Mouse (Mus musculus): ENCODE data around the gene Cd7. TPM values are rescaled to one million over a fixed set of nuclear protein-coding genes. Genes with fewer than 3 reads are reported as not detected.

Gene Cd7
- not detected in 2 replicates for polyA plus RNA-seq (2014; fragmentation: Nextera tagmentation; extraction: Ambion mirVana)

DNA sequence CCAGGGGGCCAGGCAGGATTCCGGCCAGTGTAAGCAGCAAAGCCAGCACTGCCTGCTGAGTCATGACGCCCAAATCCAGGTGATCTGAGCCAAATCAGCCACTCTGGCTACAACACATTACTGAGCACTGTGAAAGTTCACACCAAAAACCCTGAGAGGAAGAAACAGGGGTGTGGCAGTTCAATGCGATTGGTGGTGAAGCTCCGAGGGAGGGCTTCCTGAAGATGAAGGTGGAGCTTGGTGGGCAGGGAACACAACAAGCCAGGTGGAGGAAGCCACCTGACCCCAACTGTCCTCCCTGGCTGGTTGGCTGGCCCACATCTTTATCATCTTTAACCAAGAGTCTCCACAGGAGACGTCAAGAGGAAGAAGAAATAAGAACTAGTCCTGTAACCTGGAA is at the start of gene Cd7:
Gene Cd7 (minus strand): TSS at position 117 of the 400 bp plus-strand sequence.
- no peak within 1 kb of the TSS for H3K9ac ChIP-seq (ENCODE audit: low read depth, low read length)
- H3K36me3 ChIP-seq (ENCODE audit: control insufficient read depth, insufficient read depth, low read length): no peaks in the 10 kb centered on the region
- no peaks in the 10 kb centered on the region for H3K9me3 ChIP-seq (ENCODE audit: control insufficient read depth, low read length)
- H3K27me3 ChIP-seq (ENCODE audit: control insufficient read depth, insufficient read depth, low read length): 0 out of 2 replicates have a peak, but pooled peaks cover 4% of the 10 kb centered on the region
- no peak within 1 kb of the TSS for H3K27ac ChIP-seq (ENCODE audit: low read depth, low read length)
- no peak within 1 kb of the TSS for H3K4me3 ChIP-seq (ENCODE audit: low read length)
- WGBS: 70% methylated on average over 5 of the region's 5 CpGs
- no peaks in the 10 kb centered on the region for H3K4me1 ChIP-seq (ENCODE audit: control insufficient read depth, insufficient read depth, low read length)
- no peak for ATAC-seq (ENCODE audit: low FRiP score, low TSS enrichment)
- no peak within 1 kb of the TSS for H3K4me2 ChIP-seq (replicated peaks; ENCODE audit: low read depth, low read length)

- WGBS: 75% methylated on average over 6 of the region's 6 CpGs
Measured at GRCm38 (mm10) chr11:121088997-121089396, 49.8 kb upstream of the Cd7 start.

DNA sequence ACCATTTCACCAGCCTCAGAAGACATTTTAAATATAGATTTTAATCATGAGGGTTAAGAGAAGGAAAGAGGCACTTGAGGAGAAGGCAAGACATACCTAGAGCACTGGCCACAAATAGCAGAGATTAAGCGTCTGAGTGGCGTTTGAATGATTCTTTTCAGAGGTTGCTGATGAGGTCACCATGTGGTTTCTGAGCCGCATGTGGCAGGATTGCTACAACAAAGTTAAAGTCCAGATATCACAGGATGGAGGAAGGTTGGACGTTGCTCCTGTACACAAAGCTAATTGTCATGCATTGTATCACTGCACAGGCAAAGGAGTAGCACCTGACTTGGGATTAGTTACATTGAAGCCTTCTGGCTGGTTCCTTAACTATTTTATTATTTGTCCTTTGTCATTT is 47.1 kb upstream of the Cd7 start:
- WGBS: 79% methylated on average over 4 of the region's 4 CpGs
- no peaks in the 10 kb centered on the region for H3K36me3 ChIP-seq (ENCODE audit: control insufficient read depth, insufficient read depth, low read length)
- ATAC-seq (ENCODE audit: low FRiP score, low TSS enrichment): no peak
- H3K4me2 ChIP-seq (replicated peaks; ENCODE audit: low read depth, low read length): no peak overlapping the region
- H3K4me1 ChIP-seq (ENCODE audit: control insufficient read depth, insufficient read depth, low read length): no peaks in the 10 kb centered on the region
- no peak overlapping the region for H3K27ac ChIP-seq (ENCODE audit: low read depth, low read length)
- no peak overlapping the region for H3K9ac ChIP-seq (ENCODE audit: low read depth, low read length)
- no peaks in the 10 kb centered on the region for H3K9me3 ChIP-seq (ENCODE audit: control insufficient read depth, low read length)
- H3K27me3 ChIP-seq (ENCODE audit: control insufficient read depth, insufficient read depth, low read length): no peaks in the 10 kb centered on the region
- no peak overlapping the region for H3K4me3 ChIP-seq (ENCODE audit: low read length)

More at GRCm38 (mm10) chr11:121088997-121089396, 49.8 kb upstream of the Cd7 start:
- Histone ChIP-seq H3K9me3 (ENCODE audit: control insufficient read depth, low read length) (no peaks in the 10 kb centered on the region; the same call in 1 of the 2 replicates), H3K9ac (ENCODE audit: low read depth, low read length) (no peak overlapping the region), H3K27me3 (ENCODE audit: control insufficient read depth, insufficient read depth, low read length) (no peaks in the 10 kb centered on the region), H3K36me3 (ENCODE audit: control insufficient read depth, insufficient read depth, low read length) (no peaks in the 10 kb centered on the region), H3K4me2 (replicated peaks; ENCODE audit: low read depth, low read length) (no peak overlapping the region), H3K27ac (ENCODE audit: low read depth, low read length) (no peak overlapping the region), H3K4me1 (ENCODE audit: control insufficient read depth, insufficient read depth, low read length) (no peaks in the 10 kb centered on the region), H3K4me3 (ENCODE audit: low read length) (no peak overlapping the region)
- no peak for ATAC-seq (ENCODE audit: low FRiP score, low TSS enrichment)

GRCm38 (mm10) chr11:121085181-121085580 is 46.0 kb upstream of the Cd7 start:
- Histone ChIP-seq H3K4me2 (replicated peaks; ENCODE audit: low read depth, low read length) (no peak overlapping the region), H3K9ac (ENCODE audit: low read depth, low read length) (no peak overlapping the region), H3K4me1 (ENCODE audit: control insufficient read depth, insufficient read depth, low read length) (no peaks in the 10 kb centered on the region), H3K4me3 (ENCODE audit: low read length) (no peak overlapping the region), H3K36me3 (ENCODE audit: control insufficient read depth, insufficient read depth, low read length) (no peaks in the 10 kb centered on the region), H3K27me3 (ENCODE audit: control insufficient read depth, insufficient read depth, low read length) (no peaks in the 10 kb centered on the region), H3K9me3 (ENCODE audit: control insufficient read depth, low read length) (no peaks in the 10 kb centered on the region), H3K27ac (ENCODE audit: low read depth, low read length) (no peak overlapping the region)
- no peak for ATAC-seq (ENCODE audit: low FRiP score, low TSS enrichment)
- WGBS: 61% methylated on average over 5 of the region's 5 CpGs

GRCm38 (mm10) chr11:121082857-121083500 is 43.8 kb upstream of the Cd7 start:
- Histone ChIP-seq H3K9me3 (ENCODE audit: control insufficient read depth, low read length) (no peaks in the 10 kb centered on the region), H3K27ac (ENCODE audit: low read depth, low read length) (no peak overlapping the region)

GRCm38 (mm10) chr11:121082250-121082649 is 43.0 kb upstream of the Cd7 start:
- H3K9me3 ChIP-seq (ENCODE audit: control insufficient read depth, low read length): no peaks in the 10 kb centered on the region
- H3K4me3 ChIP-seq (ENCODE audit: low read length): no peak overlapping the region
- H3K9ac ChIP-seq (ENCODE audit: low read depth, low read length): no peak overlapping the region
- no peak for ATAC-seq (ENCODE audit: low FRiP score, low TSS enrichment)
- H3K4me2 ChIP-seq (replicated peaks; ENCODE audit: low read depth, low read length): no peak overlapping the region
- H3K36me3 ChIP-seq (ENCODE audit: control insufficient read depth, insufficient read depth, low read length): no peaks in the 10 kb centered on the region
- no peaks in the 10 kb centered on the region for H3K27me3 ChIP-seq (ENCODE audit: control insufficient read depth, insufficient read depth, low read length)
- 91% methylated on average over 3 of the region's 3 CpGs for WGBS
- H3K27ac ChIP-seq (ENCODE audit: low read depth, low read length): no peak overlapping the region
- no peaks in the 10 kb centered on the region for H3K4me1 ChIP-seq (ENCODE audit: control insufficient read depth, insufficient read depth, low read length)

More at GRCm38 (mm10) chr11:121082857-121083500, 43.8 kb upstream of the Cd7 start:
- no peak overlapping the region for H3K4me3 ChIP-seq (ENCODE audit: low read length)
- 47% methylated on average over 6 of the region's 6 CpGs for WGBS
- H3K9ac ChIP-seq (ENCODE audit: low read depth, low read length): no peak overlapping the region
- H3K27me3 ChIP-seq (ENCODE audit: control insufficient read depth, insufficient read depth, low read length): no peaks in the 10 kb centered on the region
- no peak for ATAC-seq (ENCODE audit: low FRiP score, low TSS enrichment)
- H3K4me2 ChIP-seq (replicated peaks; ENCODE audit: low read depth, low read length): no peak overlapping the region
- H3K4me1 ChIP-seq (ENCODE audit: control insufficient read depth, insufficient read depth, low read length): no peaks in the 10 kb centered on the region
- H3K36me3 ChIP-seq (ENCODE audit: control insufficient read depth, insufficient read depth, low read length): no peaks in the 10 kb centered on the region

- Histone ChIP-seq H3K4me1 (ENCODE audit: control insufficient read depth, insufficient read depth, low read length) (no peaks in the 10 kb centered on the region), H3K4me3 (ENCODE audit: low read length) (no peak within 1 kb of the TSS), H3K9me3 (ENCODE audit: control insufficient read depth, low read length) (no peaks in the 10 kb centered on the region), H3K36me3 (ENCODE audit: control insufficient read depth, insufficient read depth, low read length) (no peaks in the 10 kb centered on the region), H3K27me3 (ENCODE audit: control insufficient read depth, insufficient read depth, low read length) (no peaks in the 10 kb centered on the region), H3K27ac (ENCODE audit: low read depth, low read length) (no peak within 1 kb of the TSS), H3K9ac (ENCODE audit: low read depth, low read length) (no peak within 1 kb of the TSS), H3K4me2 (replicated peaks; ENCODE audit: low read depth, low read length) (no peak within 1 kb of the TSS)
- ATAC-seq (ENCODE audit: low FRiP score, low TSS enrichment): no peak
- WGBS: 63% methylated on average over 3 of the region's 3 CpGs
Measured at GRCm38 (mm10) chr11:121081120-121081519, 41.9 kb upstream of the Cd7 start, which contains the start of gene Sectm1a. Gene Sectm1a (minus strand): TSS chr11:121081220.

- Histone ChIP-seq H3K4me3 (ENCODE audit: low read length) (no peak overlapping the region), H3K4me1 (ENCODE audit: control insufficient read depth, insufficient read depth, low read length) (no peaks in the 10 kb centered on the region), H3K9me3 (ENCODE audit: control insufficient read depth, low read length) (no peaks in the 10 kb centered on the region), H3K27ac (ENCODE audit: low read depth, low read length) (no peak overlapping the region), H3K36me3 (ENCODE audit: control insufficient read depth, insufficient read depth, low read length) (no peaks in the 10 kb centered on the region), H3K4me2 (replicated peaks; ENCODE audit: low read depth, low read length) (no peak overlapping the region), H3K9ac (ENCODE audit: low read depth, low read length) (no peak overlapping the region), H3K27me3 (ENCODE audit: control insufficient read depth, insufficient read depth, low read length) (no peaks in the 10 kb centered on the region)
- ATAC-seq (ENCODE audit: low FRiP score, low TSS enrichment): no peak
- 94% methylated on average over 8 of the region's 8 CpGs for WGBS
Measured at GRCm38 (mm10) chr11:121080330-121080729, 41.1 kb upstream of the Cd7 start.

DNA sequence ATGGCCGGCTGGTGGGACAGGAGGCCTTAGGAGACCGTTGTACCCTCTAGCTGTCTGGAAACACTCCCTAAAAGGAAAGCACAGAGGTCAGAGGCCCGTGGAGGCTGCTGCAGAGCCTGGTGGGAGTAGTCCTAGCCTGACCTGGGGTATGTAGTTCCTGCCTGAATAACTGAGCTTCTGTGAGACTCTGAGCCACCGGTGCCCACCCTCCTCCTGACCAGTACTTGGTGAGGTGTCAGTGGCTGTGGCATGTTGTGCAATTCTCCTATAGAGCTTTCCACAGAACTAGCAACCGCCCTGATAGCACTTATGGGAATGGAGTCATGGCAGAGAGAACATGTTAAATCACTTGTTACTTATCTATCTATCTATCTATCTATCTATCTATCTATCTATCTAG is 36.4 kb upstream of the Cd7 start:
- 70% methylated on average over 5 of the region's 5 CpGs for WGBS
- ATAC-seq (ENCODE audit: low FRiP score, low TSS enrichment): no peak
- H3K4me2 ChIP-seq (replicated peaks; ENCODE audit: low read depth, low read length): no peak overlapping the region
- no peaks in the 10 kb centered on the region for H3K36me3 ChIP-seq (ENCODE audit: control insufficient read depth, insufficient read depth, low read length)
- no peaks in the 10 kb centered on the region for H3K27me3 ChIP-seq (ENCODE audit: control insufficient read depth, insufficient read depth, low read length)
- no peaks in the 10 kb centered on the region for H3K4me1 ChIP-seq (ENCODE audit: control insufficient read depth, insufficient read depth, low read length)
- no peak overlapping the region for H3K4me3 ChIP-seq (ENCODE audit: low read length)
- H3K27ac ChIP-seq (ENCODE audit: low read depth, low read length): no peak overlapping the region
- H3K9ac ChIP-seq (ENCODE audit: low read depth, low read length): no peak overlapping the region
- no peaks in the 10 kb centered on the region for H3K9me3 ChIP-seq (ENCODE audit: control insufficient read depth, low read length)

Data from kidney, embryonic 14.5 days (tissue).